Mouse (Mus musculus): ENCODE data around the gene Ybx1.
A peak's percentile ranks its signal among the peaks of the same experiment; 100 is the strongest.
"Not testable (repeated sequence)": the region's sequence is repeated elsewhere in the genome, so short reads cannot be mapped to it uniquely, and the experiment has no call there.

Ybx1 gene

GRCm38 (mm10) chr4:119294415-119295133, at the start of gene Ybx1:
Gene Ybx1, minus strand, starts transcription at chr4:119294604.
- DNase-seq (ENCODE audit: low spot score in 2 of 2), result peak; percentile 100

- peak; percentile 21 to 50 for DNase-seq (ENCODE audit: low spot score in 2 of 2)
Measured at GRCm38 (mm10) chr4:119338861-119339361, 44.5 kb upstream of the Ybx1 start.

- DNase-seq (ENCODE audit: low spot score in 2 of 2), result no peak
Measured at GRCm38 (mm10) chr4:119338422-119338821, 44.0 kb upstream of the Ybx1 start.

GRCm38 (mm10) chr4:119333487-119333886, 39.1 kb upstream of the Ybx1 start:
- DNase-seq (ENCODE audit: low spot score in 2 of 2), result no peak

GRCm38 (mm10) chr4:119320896-119321550, 26.6 kb upstream of the Ybx1 start:
- peak; percentile 10 to 21 for DNase-seq (ENCODE audit: low spot score in 2 of 2)

GRCm38 (mm10) chr4:119320131-119320830, 25.9 kb upstream of the Ybx1 start, which contains the start of gene Ppih:
Gene Ppih, minus strand, starts transcription at chr4:119320546.
- peak; percentile 86 to 95 for DNase-seq (ENCODE audit: low spot score in 2 of 2)

- peak in 1 of 2 experiments; percentile 33 for DNase-seq (ENCODE audit: low spot score in 2 of 2)
Measured at GRCm38 (mm10) chr4:119313756-119314155, 19.4 kb upstream of the Ybx1 start.

- no peak for DNase-seq (ENCODE audit: low spot score in 2 of 2)
Measured at GRCm38 (mm10) chr4:119305418-119305817, 11.0 kb upstream of the Ybx1 start.

- DNase-seq (ENCODE audit: low spot score in 2 of 2), result no peak
Measured at GRCm38 (mm10) chr4:119303291-119303690, 8.9 kb upstream of the Ybx1 start.

- DNase-seq (ENCODE audit: low spot score in 2 of 2), result no peak
Measured at GRCm38 (mm10) chr4:119301777-119302176, 7.4 kb upstream of the Ybx1 start.

GRCm38 (mm10) chr4:119300761-119301160, 6.4 kb upstream of the Ybx1 start:
- no peak for DNase-seq (ENCODE audit: low spot score in 2 of 2)

- no peak for DNase-seq (ENCODE audit: low spot score in 2 of 2)
Measured at GRCm38 (mm10) chr4:119297361-119297760, 3.0 kb upstream of the Ybx1 start.

GRCm38 (mm10) chr4:119295134-119295453, 690 bp upstream of the Ybx1 start:
- no peak for DNase-seq (ENCODE audit: low spot score in 2 of 2)

- DNase-seq (ENCODE audit: low spot score in 2 of 2), result peak; percentile 55 to 57
Measured at GRCm38 (mm10) chr4:119293574-119294258, 688 bp downstream of the Ybx1 start.

- peak; percentile 47 to 72 for DNase-seq (ENCODE audit: low spot score in 2 of 2)
Measured at GRCm38 (mm10) chr4:119292771-119293573, 1.4 kb downstream of the Ybx1 start.

GRCm38 (mm10) chr4:119291921-119292320, 2.5 kb downstream of the Ybx1 start:
- DNase-seq (ENCODE audit: low spot score in 2 of 2), result no peak

GRCm38 (mm10) chr4:119285336-119285735, 9.1 kb downstream of the Ybx1 start:
- DNase-seq (ENCODE audit: low spot score in 2 of 2), result no peak

- DNase-seq (ENCODE audit: low spot score in 2 of 2), result no peak
Measured at GRCm38 (mm10) chr4:119284861-119285260, 9.5 kb downstream of the Ybx1 start.

- DNase-seq (ENCODE audit: low spot score in 2 of 2), result not testable (repeated sequence)
Measured at GRCm38 (mm10) chr4:119278784-119279183, 15.6 kb downstream of the Ybx1 start.

- DNase-seq (ENCODE audit: low spot score in 2 of 2), result no peak
Measured at GRCm38 (mm10) chr4:119275726-119276125, 18.7 kb downstream of the Ybx1 start.

GRCm38 (mm10) chr4:119275226-119275625, 19.2 kb downstream of the Ybx1 start:
- no peak for DNase-seq (ENCODE audit: low spot score in 2 of 2)

Measured in spleen, postnatal 10 days (tissue).